Mouse (Mus musculus) skeletal muscle tissue, postnatal 0 days (tissue): ENCODE data around the gene Olfr506. TPM values are rescaled to one million over a fixed set of nuclear protein-coding genes. Genes with fewer than 3 reads are reported as not detected.

Experiments used
- polyA plus RNA-seq: library from polyadenylated mRNA; unstranded; fragments of >200 nt; fragmentation: Nextera tagmentation; extraction: Ambion mirVana; gene quantifications from 2 replicates; pipeline ENCODE4 v1.2.1, GENCODE M21; 2015

Olfr506 gene
- polyA plus RNA-seq = not detected in 2 replicates

DNA sequence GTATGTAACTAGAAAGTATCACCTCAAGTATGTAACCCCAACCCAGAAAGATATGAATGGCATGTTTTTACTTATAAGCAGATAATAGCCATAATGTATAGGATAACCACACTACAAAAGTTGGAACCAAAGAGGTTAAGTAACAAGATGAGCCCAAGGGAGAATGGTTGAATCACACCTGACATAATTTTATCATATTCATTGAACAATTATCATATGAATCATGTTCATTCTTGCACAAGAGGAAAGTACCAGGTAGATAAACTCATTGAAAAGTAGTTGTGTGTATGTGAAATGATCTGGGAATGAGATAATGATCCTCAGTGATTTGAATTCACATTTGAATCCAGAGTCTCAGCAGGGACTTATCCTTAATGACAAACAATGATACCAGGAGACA lies at the start of gene Olfr506:
Olfr506 (plus strand) TSS at position 301 of the 400 bp plus-strand sequence.

GRCm38 (mm10) chr7:108565693-108566092 lies 44.9 kb upstream of the Olfr506 start, which contains the start of gene Olfr504:
Gene Olfr504 (minus strand): TSS chr7:108565793.

GRCm38 (mm10) chr7:108621514-108621913 lies 10.9 kb downstream of the Olfr506 start, which contains the start of gene Olfr507:
Gene Olfr507 (plus strand): TSS chr7:108621814.

GRCm38 (mm10) chr7:108629694-108630093 lies 19.1 kb downstream of the Olfr506 start, which contains the start of gene Olfr508:
Gene Olfr508 (plus strand): TSS chr7:108629994.

GRCm38 (mm10) chr7:108651806-108652205 lies 41.2 kb downstream of the Olfr506 start, which contains the start of gene Olfr509:
Gene Olfr509 (minus strand): TSS chr7:108651906.

Other genes with a start within 250 kb of the Olfr506 start
- not detected in 2 replicates for gene Olfr494, start 245.5 kb upstream of the Olfr506 start, polyA plus RNA-seq
- not detected in 2 replicates for gene Olfr495, start 217.6 kb upstream of the Olfr506 start, polyA plus RNA-seq
- gene Olfr497, start 190.4 kb upstream of the Olfr506 start, polyA plus RNA-seq = not detected in 2 replicates
- gene Olfr498, start 145.5 kb upstream of the Olfr506 start, polyA plus RNA-seq = not detected in 2 replicates
- not detected in 2 replicates for gene Olfr502, start 85.7 kb upstream of the Olfr506 start, polyA plus RNA-seq
- not detected in 2 replicates for gene Olfr503, start 66.3 kb upstream of the Olfr506 start, polyA plus RNA-seq
- not detected in 2 replicates for gene Olfr504, start 45.0 kb upstream of the Olfr506 start, polyA plus RNA-seq
- not detected in 2 replicates for gene Olfr507, start 11.0 kb downstream of the Olfr506 start, polyA plus RNA-seq
- not detected in 2 replicates for gene Olfr508, start 19.2 kb downstream of the Olfr506 start, polyA plus RNA-seq
- gene Olfr509, start 41.1 kb downstream of the Olfr506 start, polyA plus RNA-seq = 0.04 TPM in 1 of 2 replicates, not detected in the other
- not detected in 2 replicates for gene Olfr510, start 55.6 kb downstream of the Olfr506 start, polyA plus RNA-seq
- gene Olfr512, start 102.5 kb downstream of the Olfr506 start, polyA plus RNA-seq = not detected in 2 replicates
- gene Olfr513, start 140.2 kb downstream of the Olfr506 start, polyA plus RNA-seq = not detected in 2 replicates
- gene Olfr514, start 215.2 kb downstream of the Olfr506 start, polyA plus RNA-seq = not detected in 2 replicates
- gene Olfr516, start 239.7 kb downstream of the Olfr506 start, polyA plus RNA-seq = not detected in 2 replicates